Mouse (Mus musculus): ENCODE measurements at regions not wholly inside any gene's neighbourhood (a gene's known extent, or its start where the extent isn't known, plus 50 kb on each side); places are given as distances from the start of the nearest gene placed in this dataset.

DNA sequence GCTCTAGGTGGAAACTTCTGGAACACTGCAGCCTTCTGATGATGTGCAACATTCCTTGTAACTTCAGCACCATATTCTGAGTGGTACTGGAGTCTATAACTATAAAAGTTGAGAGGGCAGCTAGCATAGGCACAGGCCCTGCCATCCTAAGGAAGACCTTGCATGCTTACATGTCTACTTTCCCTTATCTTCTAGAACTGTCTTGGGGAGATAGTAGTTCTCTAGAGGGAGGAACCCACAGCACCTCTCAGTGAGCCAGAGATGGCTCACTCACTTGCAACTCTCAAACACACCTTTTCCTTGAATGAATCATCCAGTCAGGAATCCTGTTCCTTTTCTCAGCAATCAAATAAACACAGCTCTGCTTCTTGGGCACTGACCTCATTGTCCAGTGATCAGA lies 59.4 kb upstream of the Nck2 start:
- TF ChIP-seq E2F4 (IDR thresholded peaks at IDR 0.05; ENCODE audit: insufficient read depth) = no peak
- TF ChIP-seq POLR2A (IDR thresholded peaks at IDR 0.05; ENCODE audit: insufficient read length, low read depth) = no peak
- no peak for TF ChIP-seq TCF12 (IDR thresholded peaks at IDR 0.05; ENCODE audit: insufficient read depth, poor library complexity, severe bottlenecking)

Data from myocyte (in vitro differentiated cells).